Mouse (Mus musculus) CH12.LX (cell line): ENCODE measurements around the gene Gm49318.

Experiments
- CTCF ChIP-seq, 2 experiments: IDR thresholded peaks in 1 of 2; conservative IDR thresholded peaks in 1 of 2; 2 replicates each; pipeline ENCODE4 v1.5.1; 2011 to 2012; ENCODE audit warnings: low read depth in 2 of 2, low read length in 2 of 2, improper control_type of control experiment in 1 of 2, inconsistent platforms in 1 of 2, mild to moderate bottlenecking in 1 of 2, moderate library complexity in 1 of 2
- E2F4 ChIP-seq: IDR thresholded peaks from 2 replicates; pipeline ENCODE4 v1.6.1; 2011; ENCODE audit warnings: low read depth, low read length, improper control_type of control experiment; ENCODE audit not compliant: insufficient replicate concordance
- ELF1 ChIP-seq: IDR thresholded peaks from 2 replicates; pipeline ENCODE4 v1.6.1; 2014; ENCODE audit warnings: low read depth, mild to moderate bottlenecking, inconsistent platforms, low read length, improper control_type of control experiment
- MEF2A ChIP-seq: IDR thresholded peaks from 2 replicates; pipeline ENCODE4 v1.6.1; 2014; ENCODE audit warnings: low read depth, mild to moderate bottlenecking, inconsistent platforms, low read length, improper control_type of control experiment, borderline replicate concordance
- POLR2A ChIP-seq: IDR thresholded peaks from 2 replicates; pipeline ENCODE4 v1.6.1; 2011; ENCODE audit warnings: low read depth, mild to moderate bottlenecking, improper control_type of control experiment, low read length
- SMC3 ChIP-seq: IDR thresholded peaks from 2 replicates; pipeline ENCODE4 v1.6.1; 2011; ENCODE audit warnings: low read depth, low read length, improper control_type of control experiment
- TCF12 ChIP-seq: IDR thresholded peaks from 2 replicates; pipeline ENCODE4 v1.6.1; 2014; ENCODE audit warnings: low read depth, mild to moderate bottlenecking, inconsistent platforms, low read length, improper control_type of control experiment
- ZC3H11A ChIP-seq: IDR thresholded peaks from 2 replicates; pipeline ENCODE4 v1.6.1; 2012; ENCODE audit warnings: low read depth, mild to moderate bottlenecking, inconsistent platforms, low read length, improper control_type of control experiment

DNA sequence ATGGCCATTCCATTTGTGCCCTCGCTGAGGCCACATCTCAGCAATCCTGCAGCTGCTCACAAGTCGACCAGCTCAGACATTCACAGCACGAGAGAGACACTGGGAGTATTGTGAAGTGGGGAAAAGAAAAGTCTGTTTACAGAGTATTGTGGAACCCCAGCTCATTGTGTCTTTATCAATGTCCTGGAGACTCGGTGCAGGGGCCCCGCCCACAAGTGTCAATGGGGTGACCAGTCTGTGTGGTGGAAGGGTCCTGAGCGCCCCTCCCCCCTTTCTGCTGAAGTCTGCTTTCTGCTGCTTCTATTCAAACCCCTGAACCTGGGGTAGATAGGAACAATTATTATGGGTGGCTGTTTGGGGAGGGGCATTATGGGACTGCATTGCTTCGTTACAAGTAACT, 42.6 kb downstream of the Gm49318 start:
- TF ChIP-seq E2F4: no peak
- no peak for TF ChIP-seq CTCF (conservative IDR thresholded peaks at IDR 0.05 in 1 of 2, IDR thresholded peaks at IDR 0.05 in 1 of 2; ENCODE audit: low read depth in 2 of 2, low read length in 2 of 2)
- TF ChIP-seq POLR2A: no peak
- no peak for TF ChIP-seq ZC3H11A
- TF ChIP-seq SMC3: no peak
- TF ChIP-seq MEF2A: no peak
- no peak for TF ChIP-seq ELF1
- no peak for TF ChIP-seq TCF12
